Mouse (Mus musculus): ENCODE measurements around the gene Vps4a. TPM values are rescaled to one million over a fixed set of nuclear protein-coding genes. Genes with fewer than 3 reads are reported as not detected.

Gene Vps4a
- 6.6 and 7.1 TPM in 2 replicates for polyA plus RNA-seq (2012; rRNA removed)

GRCm38 (mm10) chr8:107030650-107031576 lies at the start of gene Vps4a:
Gene Vps4a, plus strand, starts transcription at chr8:107031222.

GRCm38 (mm10) chr8:107048061-107048941 lies 17.3 kb downstream of the Vps4a start, which contains the start of gene Pdf:
Gene Pdf, minus strand, starts transcription at chr8:107048614.

GRCm38 (mm10) chr8:107056076-107056972 lies 25.3 kb downstream of the Vps4a start, which contains the start of the genes Cog8 and Nip7:
Gene Cog8, minus strand, starts transcription at chr8:107056689.
Gene Nip7, plus strand, starts transcription at chr8:107056877.

GRCm38 (mm10) chr8:107065511-107066496 lies 34.8 kb downstream of the Vps4a start, which contains the start of gene Tmed6:
Gene Tmed6, minus strand, starts transcription at chr8:107065644.

Other genes with a start within 250 kb of the Vps4a start
- gene Has3, start 161.0 kb upstream of the Vps4a start, polyA plus RNA-seq (2012; rRNA removed): 0.42 and 0.90 TPM in 2 replicates
- 7.1 and 8.9 TPM in 2 replicates for gene Utp4, start 137.6 kb upstream of the Vps4a start, polyA plus RNA-seq (2012; rRNA removed)
- 1.2 and 1.8 TPM in 2 replicates for gene Sntb2, start 95.5 kb upstream of the Vps4a start, polyA plus RNA-seq (2012; rRNA removed)
- gene Pdf, start 17.4 kb downstream of the Vps4a start, polyA plus RNA-seq (2012; rRNA removed): 19.6 and 51.1 TPM in 2 replicates
- 11.1 and 12.2 TPM in 2 replicates for gene Cog8, start 25.5 kb downstream of the Vps4a start, polyA plus RNA-seq (2012; rRNA removed)
- gene Nip7, start 25.7 kb downstream of the Vps4a start, polyA plus RNA-seq (2012; rRNA removed): 7.9 and 11.7 TPM in 2 replicates
- gene Tmed6, start 34.4 kb downstream of the Vps4a start, polyA plus RNA-seq (2012; rRNA removed): 58.4 and 82.4 TPM in 2 replicates
- gene Terf2, start 65.3 kb downstream of the Vps4a start, polyA plus RNA-seq (2012; rRNA removed): 2.3 and 3.8 TPM in 2 replicates
- gene Cyb5b, start 119.4 kb downstream of the Vps4a start, polyA plus RNA-seq (2012; rRNA removed): 21.7 and 23.5 TPM in 2 replicates